Mouse (Mus musculus): Measurements from ENCODE around the gene Mrps18a.
A peak's percentile ranks its signal among the peaks of the same experiment; 100 is the strongest.

Mrps18a gene

DNA sequence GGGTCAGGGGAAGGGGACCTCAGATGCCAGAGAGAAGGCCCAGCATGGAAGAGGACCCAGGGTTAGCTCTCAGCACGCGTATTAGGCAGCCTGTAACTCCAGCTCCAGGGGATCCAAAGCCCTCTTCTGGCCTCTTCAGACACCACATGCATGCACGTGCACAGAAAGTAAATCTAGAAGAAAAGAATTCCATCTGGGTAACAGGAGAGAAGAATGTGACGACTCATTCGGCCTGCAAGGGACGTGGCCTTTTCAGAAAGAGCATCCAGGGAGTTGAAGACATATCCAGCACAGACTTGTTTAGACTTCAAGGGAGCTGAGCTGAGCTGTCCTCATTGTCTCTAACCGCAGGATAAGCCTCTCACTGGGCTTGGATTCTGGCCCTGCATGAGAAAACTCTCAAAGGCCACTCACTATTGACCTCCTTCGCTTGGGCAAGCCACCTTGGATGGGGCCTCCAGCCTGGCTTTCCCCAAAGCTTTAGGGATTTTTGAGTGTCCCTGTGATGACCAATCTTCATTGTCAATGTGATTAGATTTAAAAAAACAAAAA, 8.1 kb upstream of the Mrps18a start:
- DNase-seq = no peak

DNA sequence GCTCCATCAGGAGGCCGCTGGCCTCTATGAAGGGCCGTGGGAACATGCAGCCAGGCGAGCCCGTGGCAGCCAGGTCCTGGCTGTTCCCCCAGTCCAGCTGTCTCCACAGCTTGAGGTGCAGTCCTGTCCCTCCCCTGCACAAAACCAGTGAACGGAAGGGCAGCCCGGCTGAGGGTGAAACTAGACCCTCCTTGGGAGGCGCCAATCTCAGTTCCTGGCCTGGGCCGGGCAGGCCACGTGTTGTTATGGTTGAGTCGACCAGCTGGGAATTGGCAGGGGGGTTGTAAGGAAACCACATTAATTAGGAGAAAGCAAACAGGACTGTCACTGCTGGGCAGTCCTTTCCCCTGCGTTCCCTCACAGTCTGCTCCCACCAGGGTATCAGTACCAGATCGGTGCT, 6.3 kb upstream of the Mrps18a start:
- DNase-seq = peak; percentile 73 to 81

DNA sequence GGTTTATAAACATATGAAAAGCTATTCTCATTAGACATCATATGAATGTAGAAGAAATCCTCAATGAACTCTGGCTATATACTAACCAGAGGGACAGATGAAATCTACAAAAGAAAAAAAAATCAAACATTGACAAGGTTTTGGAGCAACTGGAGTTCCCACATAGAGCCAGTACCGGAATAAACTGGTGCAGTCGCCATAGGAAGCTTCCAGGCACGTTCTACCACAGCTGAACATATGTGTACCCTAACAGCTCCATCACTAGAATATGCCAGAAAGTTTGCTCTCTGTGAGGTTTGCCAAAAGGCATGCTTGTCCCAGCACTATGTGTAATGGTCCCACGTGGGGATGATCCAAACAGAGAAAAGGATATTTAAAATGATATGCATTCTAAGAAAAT, 2.5 kb upstream of the Mrps18a start:
- no peak for DNase-seq

DNA sequence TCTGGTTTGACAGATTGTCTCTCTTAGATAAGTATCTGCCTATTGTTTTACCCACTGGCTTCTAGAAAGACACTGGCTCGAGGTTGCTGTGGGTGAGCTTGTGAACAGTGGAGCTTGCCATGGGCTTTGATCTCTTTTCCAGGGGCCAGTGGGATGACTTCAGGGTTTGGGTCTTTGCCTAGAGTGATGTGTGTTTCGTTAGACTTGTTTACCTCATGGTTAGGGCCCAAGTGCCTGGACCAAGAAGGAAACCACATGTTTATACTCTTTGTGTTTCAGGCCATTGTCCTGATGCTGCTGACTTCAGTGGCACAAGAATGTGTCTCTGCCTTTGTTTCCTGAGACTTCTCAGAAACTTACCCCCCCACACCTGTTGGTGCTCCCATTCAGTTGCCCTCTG, 4.7 kb downstream of the Mrps18a start:
- DNase-seq = no peak

DNA sequence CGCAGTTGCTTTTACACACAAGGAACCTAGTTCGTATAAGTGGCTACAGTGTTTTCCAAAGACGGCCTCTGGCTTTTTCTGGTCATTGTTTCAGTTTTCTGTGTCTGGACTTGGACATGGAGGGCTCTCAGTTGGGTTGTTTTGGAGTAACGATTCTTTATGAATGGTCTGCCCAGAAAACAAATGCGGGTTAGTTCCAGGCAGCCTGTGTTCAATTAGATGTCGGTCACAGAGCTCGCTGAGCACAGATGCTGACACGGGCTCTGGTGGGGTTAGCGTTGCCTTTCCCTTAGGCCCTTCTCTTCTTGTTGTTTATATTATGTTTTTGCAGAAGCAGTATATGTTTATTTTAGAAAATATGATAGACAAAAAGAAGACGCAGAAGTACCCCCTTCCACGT, 5.4 kb downstream of the Mrps18a start:
- no peak for DNase-seq

DNA sequence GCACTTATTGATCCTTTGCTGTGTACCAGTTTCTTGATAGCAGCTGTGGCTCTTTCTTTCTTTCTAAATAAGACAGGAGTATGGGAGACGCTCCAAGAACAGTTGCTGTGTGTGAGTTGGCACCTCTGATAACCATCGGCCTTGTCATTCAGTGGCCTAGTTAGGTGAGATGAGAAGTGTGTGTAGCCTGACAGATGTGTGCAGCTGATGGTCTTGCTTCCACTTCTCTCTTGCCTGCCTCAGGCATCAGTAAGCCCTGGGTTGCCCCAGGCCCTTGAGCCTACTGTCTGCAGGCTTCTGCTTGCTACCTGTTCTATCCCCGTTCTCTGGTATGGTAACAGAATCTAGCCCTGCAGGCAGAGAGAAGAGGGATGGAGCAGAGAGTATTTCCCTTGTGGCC, 6.1 kb downstream of the Mrps18a start:
- DNase-seq = no peak

DNA sequence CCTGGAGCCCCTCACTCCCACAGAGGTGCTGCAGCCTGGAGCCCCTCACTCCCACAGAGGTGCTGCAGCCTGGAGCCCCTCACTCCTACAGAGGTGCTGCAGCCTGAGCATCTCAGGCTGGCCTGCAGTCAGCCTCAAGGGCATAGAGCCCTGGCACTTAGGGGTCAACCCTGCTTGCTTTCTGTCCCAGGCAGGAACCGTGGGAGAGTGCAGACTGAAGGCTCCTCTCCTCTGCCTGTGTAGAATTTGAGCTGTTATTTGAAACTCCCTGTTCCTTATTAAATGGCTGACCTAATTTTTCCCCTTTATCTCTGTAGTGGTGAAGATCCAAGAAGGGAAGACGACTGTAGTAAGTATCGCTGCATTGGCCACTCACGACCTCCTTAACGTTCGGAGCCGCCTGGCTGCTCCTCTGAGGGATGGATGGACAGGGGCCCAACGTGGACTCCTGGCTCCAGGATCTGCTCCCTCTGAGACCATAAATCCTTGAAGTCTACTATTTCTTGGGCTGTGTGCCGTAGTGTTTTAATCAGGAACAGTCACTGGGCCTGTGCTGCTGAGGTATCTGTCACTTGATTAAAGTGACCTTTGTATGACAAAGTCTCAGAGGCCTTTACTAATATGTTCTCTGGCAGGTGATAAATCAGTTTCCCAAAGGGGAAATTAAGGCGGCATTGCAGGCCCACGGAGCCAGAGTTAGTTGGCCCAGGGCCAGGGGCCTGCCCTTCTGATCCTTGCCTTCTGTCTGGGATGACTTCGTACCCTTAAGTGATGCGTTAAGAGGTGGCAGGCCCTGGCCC, 7.0 kb downstream of the Mrps18a start:
- no peak for DNase-seq

DNA sequence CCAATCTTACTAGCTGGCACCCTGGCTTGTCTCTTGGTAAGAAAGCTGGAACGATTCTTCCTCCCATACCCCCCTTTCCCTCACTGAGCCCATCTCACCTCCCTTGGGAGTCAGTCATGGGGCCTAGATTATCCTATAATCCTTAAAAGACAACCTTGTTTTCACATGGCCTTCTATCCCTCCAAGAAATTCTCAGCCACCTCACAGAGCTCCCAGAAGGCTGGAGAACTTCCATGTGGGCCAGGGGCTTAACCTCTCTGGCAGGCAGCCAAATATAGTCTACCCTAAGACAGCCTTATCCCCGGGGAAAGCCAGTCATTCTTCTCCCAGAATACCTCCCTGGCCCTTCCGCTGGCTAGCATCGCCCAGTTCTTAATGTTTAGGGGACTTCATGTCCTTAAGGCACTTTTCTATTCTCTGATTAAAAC, 7.7 kb downstream of the Mrps18a start:
- no peak for DNase-seq

DNA sequence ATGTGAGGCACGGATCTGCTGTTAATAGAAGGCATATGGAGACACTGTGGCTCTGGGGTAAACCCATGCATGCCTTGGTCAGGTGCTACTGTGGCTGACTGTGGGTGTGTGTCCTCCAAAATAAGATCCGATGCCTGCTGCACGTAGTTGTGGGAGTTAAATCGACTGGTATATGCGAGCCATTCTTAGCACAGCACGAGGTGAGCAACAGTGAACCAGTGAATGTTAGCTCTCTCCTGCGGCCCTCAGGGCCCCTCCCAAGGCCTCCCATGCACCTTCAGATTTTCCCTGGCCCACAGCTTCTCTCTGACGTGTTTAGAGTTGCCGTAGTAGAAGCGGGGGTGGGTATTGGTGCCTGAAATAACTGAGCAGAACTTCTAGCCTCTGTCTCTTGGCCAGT, 8.9 kb downstream of the Mrps18a start:
- DNase-seq = no peak

DNA sequence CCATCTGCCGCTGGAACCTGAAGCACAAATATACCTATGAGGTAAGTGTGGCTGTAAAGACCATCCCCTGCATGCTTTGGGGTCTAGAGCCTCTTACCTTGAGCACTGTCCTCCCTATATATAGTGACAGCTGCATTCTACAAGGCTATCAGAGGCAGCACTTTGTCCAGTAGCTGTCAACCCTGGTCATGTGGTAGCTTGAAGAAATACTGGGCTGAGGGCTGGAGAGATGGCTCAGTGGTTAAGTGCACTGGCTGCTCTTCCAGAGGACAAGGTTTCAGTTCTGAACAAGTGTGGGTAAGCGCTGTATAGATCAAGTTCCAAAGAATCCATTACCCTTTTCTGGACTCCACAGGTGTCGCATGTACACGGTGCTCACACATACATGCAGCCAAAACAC, 12.0 kb downstream of the Mrps18a start:
- DNase-seq = no peak

DNA sequence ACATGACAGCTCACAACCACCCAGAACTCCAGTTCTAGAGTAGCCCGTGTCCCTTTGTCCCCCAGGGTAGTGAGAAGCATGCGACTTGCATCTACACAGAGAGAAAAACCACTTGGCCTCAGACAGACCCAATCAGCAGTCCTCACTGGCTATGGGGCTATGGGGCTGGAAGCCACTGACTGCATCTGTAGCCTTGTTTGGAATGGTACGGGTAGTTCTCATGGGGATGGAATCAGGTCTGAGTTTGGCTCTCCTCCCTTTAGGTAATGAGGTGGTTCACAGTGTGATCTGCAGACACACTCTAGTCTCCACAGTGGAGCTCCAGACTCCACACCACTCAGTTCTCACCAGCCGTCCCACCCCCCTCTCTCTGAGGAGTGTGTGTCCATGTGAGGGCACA, 12.5 kb downstream of the Mrps18a start:
- no peak for DNase-seq

DNA sequence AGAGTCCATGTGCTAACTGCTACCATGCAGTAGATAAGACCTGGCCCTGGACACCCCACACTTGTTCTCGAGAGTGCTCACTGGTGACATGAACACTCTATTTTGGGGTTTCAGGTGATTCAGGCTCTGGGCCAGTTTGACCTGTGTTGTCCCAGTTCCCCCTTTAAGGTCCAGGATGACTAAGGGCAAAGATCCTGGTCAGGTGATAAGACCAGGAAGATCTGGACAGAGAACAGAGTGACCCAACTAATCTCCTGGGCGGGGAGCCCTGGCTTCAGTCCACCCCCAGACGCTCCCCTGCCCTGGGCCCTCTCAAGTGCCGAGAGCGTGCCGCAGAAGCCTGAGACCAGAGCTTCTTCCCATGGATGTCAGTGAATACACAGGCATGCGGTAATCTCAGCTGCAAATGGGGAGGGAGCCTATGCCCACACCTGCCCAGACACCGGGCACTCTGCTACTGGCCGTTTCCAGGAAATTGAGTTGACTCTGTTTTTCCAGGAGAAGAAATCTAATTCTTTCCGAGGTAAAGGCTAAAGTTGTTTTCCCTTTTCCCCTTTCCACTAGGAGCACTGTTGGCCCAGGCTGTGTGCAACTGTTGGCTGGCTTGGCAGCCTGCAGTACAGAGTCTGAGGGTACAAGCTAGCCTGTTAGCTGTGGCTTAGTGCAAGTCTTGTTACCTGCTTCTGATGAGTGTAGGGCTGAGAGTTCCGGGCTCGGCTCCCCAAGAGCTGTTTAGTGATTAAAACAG, 13.3 kb downstream of the Mrps18a start:
- no peak for DNase-seq

DNA sequence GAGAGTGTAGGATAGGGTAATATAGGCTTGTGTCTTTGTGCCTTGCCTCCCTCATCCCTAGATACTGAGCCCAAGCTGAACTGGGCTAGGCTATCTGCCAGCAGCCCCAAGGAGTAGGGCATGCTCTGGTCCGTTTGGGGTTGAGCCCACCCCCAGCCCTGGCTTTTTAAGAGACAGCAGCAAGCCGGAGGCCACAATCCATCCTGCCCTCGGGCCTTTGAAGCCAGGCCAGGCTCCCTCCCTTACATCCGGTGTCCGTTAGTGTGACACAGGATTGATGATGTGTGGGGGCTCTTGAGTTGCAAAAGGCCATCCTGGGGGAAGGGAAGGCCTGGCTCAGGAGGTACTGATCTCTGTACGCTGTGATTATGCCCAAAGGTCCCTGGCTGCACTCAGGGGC, 15.8 kb downstream of the Mrps18a start:
- DNase-seq = no peak

DNA sequence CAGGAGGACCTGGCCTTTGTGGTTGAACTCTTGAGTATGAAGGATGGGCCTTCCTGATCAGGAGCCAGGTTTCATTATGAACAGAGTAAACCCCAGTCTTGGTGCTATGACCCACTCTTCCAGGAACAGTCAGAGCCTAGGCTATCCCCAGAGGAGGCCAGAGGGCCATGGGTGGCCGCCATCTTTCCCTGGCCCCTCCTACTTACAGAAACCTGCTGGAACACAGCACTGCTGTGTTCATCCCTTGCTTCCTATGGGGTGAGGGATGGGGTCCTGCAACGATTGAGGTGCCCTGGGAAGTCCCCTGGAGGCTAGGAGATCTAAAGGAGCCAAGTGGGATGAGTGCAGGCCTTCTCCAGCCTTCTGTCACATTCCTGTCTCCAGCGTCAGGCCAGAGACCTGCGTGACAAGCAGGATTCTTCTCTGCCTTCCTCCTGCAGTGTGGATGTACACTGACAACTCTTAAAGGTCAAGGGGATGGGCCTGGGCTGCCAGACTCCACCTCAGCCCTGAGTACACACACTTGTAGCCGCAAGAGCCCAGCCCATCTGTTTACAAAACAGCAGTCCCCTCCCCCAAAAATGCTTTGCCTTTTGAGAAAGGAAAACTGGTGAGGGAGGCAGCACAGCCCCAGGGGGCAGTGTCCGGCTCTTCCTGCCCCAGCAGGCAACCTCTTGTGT, 17.2 kb downstream of the Mrps18a start:
- DNase-seq = no peak

DNA sequence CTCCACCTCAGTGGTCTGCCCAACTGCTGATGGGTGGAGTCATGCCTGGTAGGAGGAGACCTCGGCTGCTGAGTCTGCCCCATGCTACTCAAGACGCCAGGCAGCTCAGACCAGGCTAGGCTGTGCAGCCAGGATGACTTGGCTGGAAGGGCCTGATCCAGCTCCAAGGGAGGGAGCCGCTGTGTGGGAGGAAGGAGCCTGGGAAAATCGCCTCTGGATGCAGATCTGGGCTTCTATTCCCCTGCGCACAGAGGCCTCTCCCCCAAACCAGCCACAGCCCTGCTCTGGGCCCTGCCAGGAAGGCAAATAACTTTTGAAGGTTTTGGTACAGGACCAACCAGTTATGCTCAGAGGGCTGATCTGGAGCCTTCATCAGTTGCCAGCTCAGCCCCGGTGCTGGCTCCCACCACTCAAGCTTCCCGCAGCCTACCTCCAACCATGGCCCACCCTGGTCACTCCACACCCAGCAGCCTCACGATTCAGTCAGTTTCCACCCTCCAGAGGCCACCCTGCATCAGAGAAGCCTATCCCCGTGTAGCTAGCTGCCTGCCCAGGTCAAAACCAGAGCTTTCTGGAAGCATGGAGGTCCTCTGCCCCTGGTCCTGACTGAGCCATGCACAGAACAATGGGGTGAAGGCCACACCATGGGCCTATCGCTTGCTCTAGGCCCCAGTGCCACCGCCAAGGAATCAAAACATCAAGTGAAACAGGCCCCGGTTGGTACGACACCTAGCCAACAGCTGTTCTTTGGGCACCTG, 19.1 kb downstream of the Mrps18a start:
- peak in 1 of 2 experiments; percentile 43 for DNase-seq

DNA sequence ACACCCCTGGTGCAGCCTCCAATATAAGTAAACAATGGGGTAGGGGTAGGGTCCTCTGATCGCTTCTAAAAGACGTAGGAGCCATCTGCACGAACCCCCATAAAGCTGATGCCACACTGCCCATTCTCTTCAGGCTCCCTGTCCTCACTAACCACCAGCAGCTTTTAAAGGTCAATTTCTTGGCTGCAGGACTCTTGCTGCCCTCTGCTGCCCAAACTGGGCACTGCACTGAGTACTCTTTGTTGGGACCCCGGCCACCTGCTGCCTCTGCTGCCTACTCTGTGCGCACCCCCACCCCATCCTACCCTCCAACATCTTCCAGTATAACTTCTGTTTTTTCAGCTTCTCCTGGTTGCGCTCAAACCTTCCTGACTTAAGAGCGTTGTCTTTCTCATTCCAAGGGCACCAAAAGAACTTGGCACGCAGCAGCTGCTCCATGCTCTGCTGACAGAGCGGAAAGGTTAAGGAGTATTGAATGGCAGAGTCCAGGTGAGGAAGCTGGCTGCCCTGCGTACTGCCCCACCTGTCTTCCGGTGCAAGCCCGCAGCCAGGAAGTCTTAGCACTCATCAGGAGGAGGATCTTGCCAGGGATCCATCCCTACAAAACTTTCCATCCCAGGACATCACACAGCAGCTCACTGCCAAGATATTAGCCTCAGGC, 21.4 kb downstream of the Mrps18a start:
- DNase-seq = peak; percentile 90 to 93

DNA sequence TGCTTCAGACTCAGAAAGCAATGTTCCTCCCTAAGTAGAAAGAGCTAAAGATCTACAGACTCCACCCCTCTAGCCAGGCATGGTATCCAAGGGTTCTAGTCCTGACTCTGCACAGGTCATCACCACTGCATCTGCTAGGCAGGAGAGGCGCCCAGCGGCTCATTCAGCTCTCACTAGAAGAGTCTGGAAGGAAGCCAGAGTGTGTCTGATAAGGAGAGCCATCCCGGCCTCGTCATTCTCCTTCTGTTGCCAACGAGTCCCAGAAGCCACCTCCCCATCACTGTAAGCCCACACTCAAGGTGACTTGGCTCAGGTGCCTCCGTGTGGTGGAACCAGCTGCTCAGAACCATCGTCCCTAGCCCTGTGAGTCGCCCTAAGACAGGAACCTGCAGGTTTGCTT, 22.1 kb downstream of the Mrps18a start:
- peak in 1 of 2 experiments; percentile 31 for DNase-seq

DNA sequence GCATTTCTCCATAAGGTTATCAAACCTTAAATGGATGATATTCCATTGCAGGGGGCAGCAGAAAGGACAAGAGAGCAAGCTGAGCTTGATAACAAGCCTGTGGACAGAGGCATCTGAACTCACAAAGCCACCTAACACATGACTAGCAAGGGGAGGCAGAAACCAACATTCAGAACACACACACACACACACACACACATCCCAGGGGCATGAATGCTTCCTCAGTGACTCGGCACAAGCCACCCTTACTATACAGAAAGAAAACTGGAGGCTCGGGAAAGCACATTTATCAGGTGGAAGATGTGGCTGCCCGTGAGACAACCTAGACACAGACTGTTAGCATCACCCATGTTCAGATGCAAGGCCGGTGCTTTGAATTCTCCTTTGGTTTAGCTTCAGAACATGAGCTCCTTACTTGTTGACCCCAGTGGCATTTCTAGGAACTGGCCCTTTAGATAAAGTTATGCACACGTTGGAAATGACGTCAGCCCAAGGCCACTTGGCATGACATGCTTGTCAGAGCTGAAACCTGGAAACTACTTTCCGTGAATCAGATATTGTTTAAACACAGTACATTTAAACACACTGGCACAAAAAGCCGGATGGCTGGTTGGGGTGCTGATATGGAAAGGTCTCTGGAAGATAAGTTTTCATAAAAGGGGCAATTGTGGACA, 27.9 kb downstream of the Mrps18a start:
- no peak for DNase-seq

DNA sequence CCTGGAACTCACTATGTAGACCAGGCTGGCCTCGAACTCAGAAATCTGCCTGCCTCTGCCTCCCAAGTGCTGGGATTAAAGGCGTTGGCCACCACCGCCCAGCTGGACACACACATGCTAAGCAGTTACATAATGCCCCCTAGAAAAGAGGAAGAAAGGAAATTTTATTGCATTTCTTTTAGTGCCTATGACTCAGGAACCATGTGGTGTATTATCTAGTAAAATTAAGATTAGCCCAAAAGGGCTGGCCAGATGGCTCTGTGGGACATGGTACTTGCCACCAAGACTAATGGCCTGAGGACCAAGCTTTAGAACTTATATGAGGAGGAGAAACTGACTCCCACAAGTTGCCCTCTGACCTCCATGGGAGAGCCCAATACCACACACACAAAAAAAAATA, 29.1 kb downstream of the Mrps18a start:
- DNase-seq = no peak

DNA sequence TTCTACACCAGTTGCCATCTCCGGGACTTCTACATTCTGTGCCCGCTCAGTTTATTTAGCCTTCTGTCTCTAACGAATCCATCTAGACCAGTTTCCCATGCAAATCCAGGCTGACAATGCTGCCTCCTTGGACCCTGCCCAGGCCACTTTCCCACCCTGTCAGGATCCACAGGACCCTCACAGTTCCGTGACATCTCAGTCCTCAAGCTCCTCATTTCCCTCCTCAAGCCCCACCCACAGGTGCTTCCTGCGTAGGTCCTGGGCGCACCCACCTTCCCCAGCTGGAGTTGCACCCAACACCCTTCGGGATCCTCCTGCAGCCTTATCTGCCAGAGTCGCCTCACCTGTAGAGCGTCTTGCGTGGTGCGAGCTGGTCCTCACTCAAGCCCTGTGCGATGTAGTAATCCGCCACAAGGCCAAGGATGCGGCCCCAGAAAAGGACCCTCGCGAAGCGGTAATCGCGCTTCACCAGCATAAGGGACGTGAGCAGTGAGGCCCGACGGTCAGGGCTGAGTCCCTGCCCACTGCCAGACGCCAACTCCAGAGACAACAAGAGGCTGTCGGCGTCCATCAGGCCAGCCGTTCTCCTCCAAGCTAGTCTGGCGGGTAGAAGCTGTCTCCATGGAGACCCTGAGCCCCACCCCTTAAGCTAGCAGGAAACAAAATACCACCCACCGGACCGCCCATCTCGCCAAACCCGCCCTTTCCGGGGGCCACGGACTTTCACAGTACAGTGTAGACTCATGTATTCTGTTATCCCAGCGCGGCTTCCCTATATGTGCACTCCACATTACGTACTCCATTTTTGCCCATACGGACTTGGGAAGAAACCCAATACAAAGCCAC, 33.0 kb downstream of the Mrps18a start, which contains the start of gene Rsph9:
Gene Rsph9 (minus strand): TSS at position 639 of the 846 bp plus-strand sequence.
- peak; percentile 66 to 79 for DNase-seq
